Mouse (Mus musculus): ENCODE measurements around the gene Rbm4.

DNA sequence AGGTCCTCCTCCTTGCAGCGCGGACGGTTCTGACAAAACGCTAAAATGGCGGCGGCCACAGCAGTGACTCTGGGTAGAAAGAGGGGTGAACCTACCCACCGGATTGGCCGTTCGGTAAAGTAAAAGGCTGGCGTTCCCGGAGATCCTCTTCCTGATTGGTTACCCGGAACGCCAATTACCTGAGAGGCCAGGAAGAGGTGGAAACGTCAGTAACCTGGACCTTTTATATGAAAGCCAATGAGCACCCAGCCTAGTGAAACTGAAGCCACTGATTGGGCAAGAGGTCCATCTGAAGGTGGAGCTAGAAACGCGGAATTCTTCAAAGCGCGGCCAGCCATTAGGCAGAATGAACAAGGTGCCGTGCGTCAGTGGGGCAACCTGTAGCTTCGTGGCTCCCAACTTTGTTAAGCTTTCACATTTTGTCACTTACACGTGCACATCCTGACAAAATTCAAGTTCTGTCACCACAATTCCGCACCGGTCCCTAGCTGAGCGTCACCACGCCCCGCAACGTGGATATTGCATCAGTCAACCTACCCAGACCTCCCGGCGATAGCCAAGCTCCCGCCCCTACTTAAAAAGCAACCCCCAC, at the start of gene Rbm4:
- no peak for TF ChIP-seq TAL1 (IDR thresholded peaks at IDR 0.05; ENCODE audit: low read length)
- TF ChIP-seq GATA1 (IDR thresholded peaks at IDR 0.05; ENCODE audit: low read length) = no peak
